In the genomic region with DNA sequence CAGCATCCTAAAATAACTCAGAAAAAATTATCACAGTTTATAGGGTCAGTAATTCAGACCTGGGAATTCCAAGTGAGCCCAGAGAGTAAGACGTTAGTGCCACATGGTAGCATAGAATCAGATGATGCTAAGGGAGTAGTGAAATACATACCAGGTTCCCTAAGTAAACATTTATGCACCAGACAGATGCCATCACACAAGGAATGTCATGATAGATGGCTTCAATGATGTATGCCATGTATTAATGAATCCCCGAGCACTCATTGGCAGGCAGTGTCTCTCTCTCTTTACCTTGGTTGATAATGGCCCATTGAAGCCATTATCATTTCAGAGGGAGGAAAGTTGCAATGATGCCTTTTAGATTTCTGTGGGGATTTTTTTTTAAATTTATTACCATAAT, we compare ENCODE assay signal across 35 mouse cellular contexts.
"Had no signal": no experiment of that assay in that cellular context is flagged by ENCODE, and none has a peak within 500 bp of the region (broad histone marks: within the 10 kb centered on the region; RNA-seq: fewer than 3 reads in every experiment).

No protein-coding gene starts in this region.

- H3K9ac ChIP-seq: heart, embryonic 12.5 days; heart, embryonic 13.5 days; heart, embryonic 15.5 days; hindbrain, embryonic 12.5 days; hindbrain, embryonic 13.5 days; hindbrain, embryonic 14.5 days; hindbrain, embryonic 15.5 days; intestine, embryonic 15.5 days; kidney, embryonic 15.5 days had no signal

- H3K36me3 ChIP-seq: heart, embryonic 10.5 days; heart, embryonic 12.5 days; heart, embryonic 13.5 days; heart, embryonic 15.5 days; hindbrain, embryonic 10.5 days; hindbrain, embryonic 12.5 days; hindbrain, embryonic 13.5 days; hindbrain, embryonic 15.5 days; intestine, embryonic 15.5 days; kidney, embryonic 15.5 days had no signal

- DNase-seq: heart, postnatal 10 days; heart, postnatal 14 days; heart, postnatal 36 days; heart, postnatal 4 days; kidney, adult 11 months; kidney, adult 18-20 months; kidney, adult 2 months; kidney, adult 8-10 months; kidney, adult 9 months; kidney, postnatal 10 days; kidney, postnatal 14 days; kidney, postnatal 25 days; kidney, postnatal 36 days; kidney, postnatal 4 days; layer of hippocampus, adult 9-11 months; layer of hippocampus, postnatal 36 days had no signal

- ATAC-seq: hindbrain, embryonic 16.5 days; hindbrain, postnatal 0 days; inflammation-experienced regulatory T-cells, adult 6 months; intestine, embryonic 15.5 days; intestine, embryonic 16.5 days; intestine, postnatal 0 days had no signal

- H3K4me2 ChIP-seq: heart, embryonic 11.5 days; heart, embryonic 12.5 days; heart, embryonic 13.5 days; heart, embryonic 15.5 days; hindbrain, embryonic 12.5 days; hindbrain, embryonic 13.5 days; hindbrain, embryonic 14.5 days; hindbrain, embryonic 15.5 days; intestine, embryonic 15.5 days; kidney, embryonic 15.5 days had no signal

- H3K4me3 ChIP-seq: heart, embryonic 10.5 days; heart, embryonic 12.5 days; heart, embryonic 13.5 days; heart, embryonic 15.5 days; hindbrain, embryonic 10.5 days; hindbrain, embryonic 12.5 days; hindbrain, embryonic 13.5 days; hindbrain, embryonic 15.5 days; intestine, embryonic 15.5 days; kidney, embryonic 15.5 days; layer of hippocampus, adult 2 months had no signal

- H3K9me3 ChIP-seq: heart, embryonic 10.5 days; heart, embryonic 12.5 days; heart, embryonic 13.5 days; heart, embryonic 15.5 days; hindbrain, embryonic 10.5 days; hindbrain, embryonic 12.5 days; hindbrain, embryonic 13.5 days; hindbrain, embryonic 15.5 days; intestine, embryonic 15.5 days; kidney, embryonic 15.5 days had no signal

- H3K4me1 ChIP-seq: heart, embryonic 10.5 days; heart, embryonic 12.5 days; heart, embryonic 13.5 days; heart, embryonic 15.5 days; hindbrain, embryonic 10.5 days; hindbrain, embryonic 12.5 days; hindbrain, embryonic 13.5 days; hindbrain, embryonic 15.5 days; intestine, embryonic 15.5 days; kidney, embryonic 15.5 days had no signal

- H3K27ac ChIP-seq: heart, embryonic 10.5 days; heart, embryonic 13.5 days; heart, embryonic 15.5 days; hindbrain, embryonic 10.5 days; hindbrain, embryonic 12.5 days; hindbrain, embryonic 13.5 days; hindbrain, embryonic 14.5 days; hindbrain, embryonic 15.5 days; hindbrain, postnatal 0 days; intestine, embryonic 15.5 days; kidney, embryonic 15.5 days; kidney, postnatal 0 days; layer of hippocampus, adult 2 months had no signal

- H3K27me3 ChIP-seq: heart, embryonic 12.5 days; heart, embryonic 13.5 days; heart, embryonic 15.5 days; hindbrain, embryonic 12.5 days; hindbrain, embryonic 13.5 days; hindbrain, embryonic 15.5 days; intestine, embryonic 15.5 days; kidney, embryonic 15.5 days had no signal
